Mouse (Mus musculus) limb, embryonic 12.5 days (tissue): Measurements from ENCODE around the gene Rtn4rl1. TPM values are rescaled to one million over a fixed set of nuclear protein-coding genes. Genes with fewer than 3 reads are reported as not detected.
"Not testable (repeated sequence)": the region's sequence is repeated elsewhere in the genome, so short reads cannot be mapped to it uniquely, and the experiment has no call there.

Experiments
- ATAC-seq: fragments of 200-750 bp; cut with Nextera tagmentation; 2 replicates; pipeline ENCODE4 v1.8.0; 2017; ENCODE audit warnings: low read depth, moderate TSS enrichment; ENCODE audit not compliant: insufficient number of reproducible peaks, insufficient read depth, low FRiP score, low TSS enrichment
- H3K27ac ChIP-seq: fragments of 300-500 bp; sonication (generic); 2 replicates; pipeline ENCODE4 v1.5.1; 2016; ENCODE audit warnings: mild to moderate bottlenecking, moderate library complexity
- H3K27me3 ChIP-seq: fragments of 300-500 bp; sonication (generic); 2 replicates; pipeline ENCODE4 v1.6.1; 2016; ENCODE audit warnings: mild to moderate bottlenecking, moderate library complexity
- H3K36me3 ChIP-seq: fragments of 300-500 bp; sonication (generic); 2 replicates; pipeline ENCODE4 v1.6.1; 2016; ENCODE audit warnings: mild to moderate bottlenecking, moderate library complexity
- H3K4me1 ChIP-seq: fragments of 300-500 bp; sonication (generic); replicated peaks from 2 replicates; pipeline ENCODE4 v1.6.1; 2016
- H3K4me2 ChIP-seq: fragments of 300-500 bp; sonication (generic); 2 replicates; pipeline ENCODE4 v1.6.1; 2016; ENCODE audit warnings: mild to moderate bottlenecking, moderate library complexity
- H3K4me3 ChIP-seq: fragments of 300-500 bp; sonication (generic); replicated peaks from 2 replicates; pipeline ENCODE4 v1.5.1; 2016; ENCODE audit warnings: mild to moderate bottlenecking
- H3K9ac ChIP-seq: fragments of 300-500 bp; sonication (generic); replicated peaks from 2 replicates; pipeline ENCODE4 v1.6.1; 2016; ENCODE audit warnings: mild to moderate bottlenecking, moderate library complexity
- H3K9me3 ChIP-seq: fragments of 300-500 bp; sonication (generic); 2 replicates; pipeline ENCODE4 v1.6.1; 2016; ENCODE audit warnings: mild to moderate bottlenecking, moderate library complexity
- WGBS: fragments of 180-500 bp; shearing (Covaris S2); methylation state at CpG from one replicate; pipeline ENCODE4 v1.1.7; 2016; 5-methylcytosine and 5-hydroxymethylcytosine counted together
- polyA plus RNA-seq: library from polyadenylated mRNA; unstranded; fragments of >200 nt; fragmentation: Nextera tagmentation; extraction: Ambion mirVana; gene quantifications from 2 replicates; pipeline ENCODE4 v1.2.1, GENCODE M21; 2016

The Rtn4rl1 gene
- polyA plus RNA-seq, 1 experiment from 2014 or later = 1.5 TPM

DNA sequence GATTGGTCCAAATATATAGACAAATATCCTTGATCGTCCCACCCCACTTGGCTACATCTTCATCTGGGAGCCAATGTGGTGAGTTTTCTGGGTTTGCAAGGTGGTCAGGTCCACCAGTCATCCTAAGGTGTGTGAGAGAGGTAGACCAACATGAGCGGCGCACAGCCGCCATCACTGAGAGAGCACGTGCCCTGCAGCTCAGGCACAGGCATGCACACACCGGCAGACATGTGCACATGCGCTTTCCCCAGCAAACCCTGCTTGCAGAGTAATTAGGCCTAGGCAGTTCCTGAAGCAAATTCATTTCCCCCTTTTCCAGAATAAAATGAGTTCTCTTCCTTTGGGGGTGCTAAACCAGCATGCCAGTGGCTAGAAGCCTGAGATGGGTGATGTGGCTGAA lies 98.7 kb downstream of the Rtn4rl1 start:
- no peak overlapping the region for H3K4me3 ChIP-seq
- no peaks in the 10 kb centered on the region for H3K9me3 ChIP-seq
- no peak overlapping the region for H3K27ac ChIP-seq
- no peaks in the 10 kb centered on the region for H3K36me3 ChIP-seq
- WGBS = 79% methylated on average over 7 of the region's 7 CpGs
- peaks cover 18% of the 10 kb centered on the region for H3K4me1 ChIP-seq
- ATAC-seq = no peak
- H3K27me3 ChIP-seq = peaks cover 39% of the 10 kb centered on the region
- no peak overlapping the region for H3K9ac ChIP-seq
- no peak overlapping the region for H3K4me2 ChIP-seq

DNA sequence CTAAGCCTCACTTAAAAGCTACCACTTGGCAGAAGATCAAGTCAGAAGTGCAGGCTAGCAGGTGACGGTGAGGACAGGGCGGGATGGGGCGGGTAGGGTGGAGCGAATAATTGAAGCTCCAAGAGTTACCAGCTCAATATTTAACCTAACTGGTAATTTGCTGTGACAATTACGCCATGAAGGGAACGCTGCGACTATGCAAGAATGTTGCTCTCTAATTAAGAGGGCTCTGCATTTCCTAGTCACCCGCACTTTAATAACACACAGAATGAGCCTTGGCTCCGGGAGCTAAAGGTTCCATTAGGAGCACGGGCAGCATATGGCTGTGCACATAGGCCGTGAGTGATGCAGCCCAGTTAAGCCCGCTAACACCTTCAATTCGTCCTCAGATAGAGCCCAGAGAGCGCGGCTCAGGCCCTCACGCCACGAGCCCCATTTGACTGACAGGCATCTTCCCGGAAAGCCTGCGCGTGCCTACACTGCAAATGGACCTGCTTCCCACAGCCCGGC lies 100.3 kb downstream of the Rtn4rl1 start:
- Histone ChIP-seq H3K4me3 (no peak overlapping the region), H3K36me3 (no peaks in the 10 kb centered on the region), H3K27me3 (peaks cover 39% of the 10 kb centered on the region), H3K9me3 (no peaks in the 10 kb centered on the region), H3K27ac (no peak overlapping the region), H3K9ac (no peak overlapping the region), H3K4me2 (no peak overlapping the region; the same call in 1 of the 2 replicates), H3K4me1 (peaks cover 26% of the 10 kb centered on the region)
- ATAC-seq = no peak
- 35% methylated on average over 21 of the region's 21 CpGs for WGBS

DNA sequence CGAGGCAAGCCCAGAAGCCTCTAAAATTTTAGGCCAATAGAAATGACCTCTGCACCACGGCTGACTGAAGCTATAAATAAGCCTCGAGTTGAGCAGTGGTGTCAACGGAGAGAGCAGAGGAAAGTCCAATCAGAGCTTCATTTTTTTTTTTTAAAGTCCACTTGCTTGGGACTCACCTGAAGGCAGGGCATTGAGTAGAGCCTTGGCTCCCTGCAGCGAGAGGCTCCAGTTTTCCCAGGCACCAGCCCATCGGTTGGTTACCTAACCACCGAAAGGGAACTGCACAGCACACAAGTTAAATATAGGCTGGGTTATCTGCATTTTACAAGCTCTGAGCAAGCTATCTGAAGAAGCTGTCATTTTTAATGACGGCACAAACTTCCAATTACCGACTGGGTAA lies 101.3 kb downstream of the Rtn4rl1 start:
- ATAC-seq = no peak
- H3K4me2 ChIP-seq = no peak overlapping the region
- no peak overlapping the region for H3K27ac ChIP-seq
- H3K36me3 ChIP-seq = peaks cover 7% of the 10 kb centered on the region
- H3K4me3 ChIP-seq = no peak overlapping the region
- 56% methylated on average over 9 of the region's 9 CpGs for WGBS
- H3K9me3 ChIP-seq = no peaks in the 10 kb centered on the region
- no peak overlapping the region for H3K9ac ChIP-seq
- H3K27me3 ChIP-seq = peaks cover 39% of the 10 kb centered on the region
- H3K4me1 ChIP-seq = peaks cover 26% of the 10 kb centered on the region

DNA sequence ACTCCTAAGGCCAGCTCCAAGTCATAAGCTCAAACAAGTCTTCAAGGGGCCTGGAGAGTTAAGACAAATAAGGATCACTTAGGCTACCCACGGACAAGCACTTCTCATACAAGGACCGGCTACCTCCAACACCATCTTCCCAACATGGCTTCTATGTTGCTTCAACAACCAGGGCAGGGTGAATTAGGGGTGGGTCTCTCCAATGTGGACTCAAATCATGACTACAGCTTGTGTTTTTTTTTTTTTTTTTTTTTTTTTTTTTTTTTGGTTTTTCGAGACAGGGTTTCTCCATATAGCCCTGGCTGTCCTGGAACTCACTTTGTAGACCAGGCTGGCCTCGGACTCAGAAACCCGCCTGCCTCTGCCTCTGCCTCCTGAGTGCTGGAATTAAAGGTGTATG lies 102.0 kb downstream of the Rtn4rl1 start:
- Histone ChIP-seq H3K4me1 (peaks cover 26% of the 10 kb centered on the region), H3K36me3 (peaks cover 14% of the 10 kb centered on the region), H3K27me3 (peaks cover 39% of the 10 kb centered on the region)
- not testable (repeated sequence) for H3K4me2 ChIP-seq, H3K9me3 ChIP-seq, ATAC-seq, H3K27ac ChIP-seq, H3K9ac ChIP-seq, H3K4me3 ChIP-seq
- 95% methylated on average over 4 of the region's 5 CpGs for WGBS

DNA sequence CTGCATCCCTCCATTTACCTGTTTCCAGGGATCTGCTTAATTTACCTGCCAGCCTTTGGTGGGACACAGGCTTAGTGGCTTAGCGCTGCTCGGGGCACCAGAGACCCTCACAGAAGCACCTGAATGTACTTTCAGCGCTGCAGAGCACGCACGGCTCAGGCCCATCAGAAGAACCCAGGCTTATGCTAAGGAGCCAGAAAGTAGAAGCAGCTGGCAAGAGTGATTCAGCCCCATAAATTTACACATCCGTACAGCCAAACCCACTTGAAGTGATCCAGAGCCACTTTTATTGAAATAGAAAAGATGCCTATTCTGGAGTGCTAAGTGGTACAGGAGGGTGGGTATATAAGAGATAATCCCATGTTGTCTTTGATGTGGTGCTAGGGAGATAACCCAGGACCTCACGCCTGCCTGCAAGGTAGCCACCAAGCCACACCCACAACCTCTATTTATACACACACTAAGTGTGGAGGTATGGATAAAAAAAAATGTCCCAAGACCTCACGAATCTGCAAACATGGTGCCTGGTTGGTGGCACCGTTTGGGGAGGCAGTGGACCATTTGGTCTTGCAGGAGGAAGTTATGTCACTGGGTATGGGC lies 102.9 kb downstream of the Rtn4rl1 start:
- H3K27me3 ChIP-seq = peaks cover 33% of the 10 kb centered on the region
- peaks cover 23% of the 10 kb centered on the region for H3K36me3 ChIP-seq
- peaks cover 21% of the 10 kb centered on the region for H3K4me1 ChIP-seq
- H3K9me3 ChIP-seq = no peaks in the 10 kb centered on the region
- no peak overlapping the region for H3K27ac ChIP-seq
- no peak overlapping the region for H3K4me2 ChIP-seq
- no peak overlapping the region for H3K9ac ChIP-seq
- H3K4me3 ChIP-seq = no peak overlapping the region
- no peak for ATAC-seq
- WGBS = 66% methylated on average over 9 of the region's 9 CpGs

DNA sequence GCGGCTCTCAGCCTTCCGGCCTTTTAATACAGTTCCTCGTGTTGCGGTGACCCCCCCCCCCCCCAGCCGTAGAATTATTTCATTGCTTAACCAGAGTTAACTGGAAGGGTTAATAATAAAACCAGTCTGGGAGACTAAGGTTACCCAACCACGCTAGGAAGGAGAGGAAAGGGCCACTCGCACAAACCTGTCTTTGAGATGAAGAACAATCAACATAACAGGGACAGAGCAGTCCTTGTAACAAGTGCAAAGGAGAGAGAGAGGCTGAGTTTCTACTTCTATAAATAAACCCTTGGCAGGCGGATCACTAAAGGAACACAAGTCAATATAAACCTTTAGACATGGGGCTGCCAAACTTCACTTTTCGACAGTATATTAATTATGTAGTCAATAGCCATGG lies 104.0 kb downstream of the Rtn4rl1 start:
- Histone ChIP-seq H3K27me3 (peaks cover 22% of the 10 kb centered on the region), H3K9ac (no peak overlapping the region), H3K4me3 (no peak overlapping the region), H3K4me1 (peaks cover 21% of the 10 kb centered on the region), H3K9me3 (no peaks in the 10 kb centered on the region), H3K4me2 (no peak overlapping the region), H3K27ac (no peak overlapping the region), H3K36me3 (peaks cover 35% of the 10 kb centered on the region)
- WGBS = 79% methylated on average over 9 of the region's 9 CpGs
- ATAC-seq = no peak

DNA sequence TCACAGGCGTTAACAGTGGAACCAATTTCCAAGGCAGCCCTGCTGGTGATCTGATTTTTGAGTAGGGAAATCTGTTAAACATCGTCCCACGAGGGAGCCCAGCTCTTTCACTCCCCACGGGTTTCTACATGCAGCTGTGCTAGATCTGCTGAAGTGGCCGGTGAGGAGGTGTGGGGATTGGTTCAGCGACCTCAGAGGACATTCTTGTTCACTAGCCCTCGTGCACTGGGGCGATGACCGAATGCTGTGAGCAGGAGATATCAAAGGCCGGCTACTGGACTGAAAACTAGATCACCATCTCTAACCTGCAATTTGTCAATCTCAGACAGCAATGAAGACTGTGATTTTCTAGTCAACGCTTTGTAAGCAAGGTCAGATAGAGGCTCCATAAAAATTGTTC lies 104.9 kb downstream of the Rtn4rl1 start:
- Histone ChIP-seq H3K4me1 (peaks cover 21% of the 10 kb centered on the region), H3K9ac (no peak overlapping the region), H3K4me3 (no peak overlapping the region), H3K27me3 (peaks cover 13% of the 10 kb centered on the region), H3K27ac (no peak overlapping the region), H3K9me3 (no peaks in the 10 kb centered on the region), H3K4me2 (no peak overlapping the region), H3K36me3 (peaks cover 43% of the 10 kb centered on the region)
- ATAC-seq = no peak
- WGBS = 55% methylated on average over 11 of the region's 11 CpGs

DNA sequence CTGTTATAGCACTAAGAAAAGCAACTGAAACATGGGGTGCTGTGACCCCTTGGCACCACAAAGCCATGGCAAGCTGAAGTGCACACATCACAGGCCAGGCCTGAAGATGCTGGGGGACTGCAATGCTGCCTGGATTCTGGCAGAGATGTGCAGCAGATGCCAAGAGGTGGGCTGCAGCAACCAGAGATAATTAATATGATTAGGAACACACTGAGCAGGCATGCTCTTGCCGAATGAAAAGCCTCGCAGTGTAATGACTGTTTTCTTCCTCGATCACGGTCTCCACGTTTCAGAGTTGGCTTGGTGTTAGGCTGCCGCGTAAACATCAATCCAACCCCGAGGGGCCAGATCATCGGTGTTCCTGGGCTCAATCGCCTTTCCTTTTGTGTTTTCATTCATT lies 106.2 kb downstream of the Rtn4rl1 start:
- no peaks in the 10 kb centered on the region for H3K9me3 ChIP-seq
- WGBS = 84% methylated on average over 10 of the region's 10 CpGs
- no peak for ATAC-seq
- no peak overlapping the region for H3K27ac ChIP-seq
- H3K4me3 ChIP-seq = no peak overlapping the region
- H3K4me2 ChIP-seq = no peak overlapping the region
- peaks cover 2% of the 10 kb centered on the region; the same call in 1 of the 2 replicates for H3K27me3 ChIP-seq
- H3K36me3 ChIP-seq = peaks cover 47% of the 10 kb centered on the region
- H3K9ac ChIP-seq = no peak overlapping the region
- peaks cover 9% of the 10 kb centered on the region for H3K4me1 ChIP-seq

DNA sequence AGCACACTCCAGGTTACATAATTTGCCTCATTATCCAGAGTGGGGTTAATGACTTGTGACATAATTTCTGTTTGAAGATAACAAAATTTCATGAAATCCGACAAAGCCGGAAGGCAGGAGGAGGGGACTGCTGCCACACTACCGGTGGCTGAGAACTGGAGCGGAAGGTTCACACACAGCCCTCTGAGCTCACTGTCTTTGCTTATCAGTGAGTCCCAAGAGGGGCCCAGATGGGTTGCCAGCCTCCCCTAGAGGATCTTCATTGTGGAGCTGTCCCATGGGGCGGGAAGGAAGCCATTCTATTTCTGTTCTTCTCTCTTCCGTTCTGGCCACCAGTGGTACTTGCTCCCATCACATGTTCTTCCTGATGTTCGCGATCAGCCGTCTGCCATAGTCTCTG lies 107.4 kb downstream of the Rtn4rl1 start:
- Histone ChIP-seq H3K4me2 (no peak overlapping the region), H3K9ac (no peak overlapping the region), H3K4me1 (peaks cover 9% of the 10 kb centered on the region), H3K27ac (no peak overlapping the region), H3K9me3 (no peaks in the 10 kb centered on the region), H3K27me3 (no peaks in the 10 kb centered on the region), H3K4me3 (no peak overlapping the region), H3K36me3 (peaks cover 59% of the 10 kb centered on the region)
- WGBS = 88% methylated on average over 9 of the region's 9 CpGs
- no peak for ATAC-seq

DNA sequence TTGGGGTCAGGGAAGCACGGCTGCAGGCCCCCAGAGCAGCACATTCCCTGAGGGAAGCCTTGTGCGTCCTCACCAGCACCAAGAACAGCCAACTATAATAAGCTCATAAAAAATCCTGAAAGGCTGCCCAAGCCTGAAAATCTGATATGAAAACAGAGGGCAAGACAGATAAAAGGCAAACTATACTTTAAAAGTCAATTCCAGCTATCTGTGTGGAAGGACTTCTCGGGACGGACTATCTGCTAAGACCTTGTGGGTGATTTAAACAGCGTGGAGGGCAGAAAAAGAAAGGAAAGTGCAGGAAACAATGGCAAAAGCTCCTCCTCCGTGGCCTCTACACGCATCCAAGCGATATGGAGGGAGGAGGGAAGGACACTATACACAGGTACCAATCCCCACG lies 111.2 kb downstream of the Rtn4rl1 start:
- H3K27me3 ChIP-seq = no peaks in the 10 kb centered on the region
- 83% methylated on average over 9 of the region's 9 CpGs for WGBS
- peaks cover 89% of the 10 kb centered on the region for H3K36me3 ChIP-seq
- H3K9me3 ChIP-seq = no peaks in the 10 kb centered on the region
- no peak overlapping the region for H3K27ac ChIP-seq
- H3K4me3 ChIP-seq = no peak overlapping the region
- H3K4me1 ChIP-seq = no peaks in the 10 kb centered on the region
- no peak overlapping the region for H3K4me2 ChIP-seq
- ATAC-seq = no peak
- no peak overlapping the region for H3K9ac ChIP-seq

DNA sequence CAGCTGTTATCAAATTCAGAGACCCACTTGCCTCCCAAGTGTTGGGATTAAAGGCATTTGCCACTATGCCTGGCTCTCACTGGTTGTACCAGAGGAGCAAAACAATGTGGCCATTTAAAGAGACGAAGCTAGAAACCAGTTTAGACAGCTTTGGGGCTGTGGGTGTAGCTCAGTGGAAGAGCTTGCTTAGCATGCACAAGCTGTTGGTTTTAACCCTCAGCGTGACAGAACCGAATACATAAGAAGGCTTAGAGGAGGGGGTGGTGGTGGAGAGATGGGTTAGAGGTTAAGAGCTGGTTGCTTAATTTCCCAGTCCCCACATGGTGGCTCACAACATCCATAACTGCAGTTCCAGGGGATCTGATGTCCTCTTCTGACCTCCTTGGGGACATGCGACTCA lies 115.1 kb downstream of the Rtn4rl1 start:
- H3K27me3 ChIP-seq = no peaks in the 10 kb centered on the region
- ATAC-seq = no peak
- peaks cover 89% of the 10 kb centered on the region for H3K36me3 ChIP-seq
- no peaks in the 10 kb centered on the region for H3K4me1 ChIP-seq
- H3K9me3 ChIP-seq = no peaks in the 10 kb centered on the region
- no peak overlapping the region for H3K4me3 ChIP-seq
- no peak overlapping the region for H3K4me2 ChIP-seq
- H3K9ac ChIP-seq = no peak overlapping the region
- 92% methylated on average over 4 of the region's 4 CpGs for WGBS
- no peak overlapping the region for H3K27ac ChIP-seq

DNA sequence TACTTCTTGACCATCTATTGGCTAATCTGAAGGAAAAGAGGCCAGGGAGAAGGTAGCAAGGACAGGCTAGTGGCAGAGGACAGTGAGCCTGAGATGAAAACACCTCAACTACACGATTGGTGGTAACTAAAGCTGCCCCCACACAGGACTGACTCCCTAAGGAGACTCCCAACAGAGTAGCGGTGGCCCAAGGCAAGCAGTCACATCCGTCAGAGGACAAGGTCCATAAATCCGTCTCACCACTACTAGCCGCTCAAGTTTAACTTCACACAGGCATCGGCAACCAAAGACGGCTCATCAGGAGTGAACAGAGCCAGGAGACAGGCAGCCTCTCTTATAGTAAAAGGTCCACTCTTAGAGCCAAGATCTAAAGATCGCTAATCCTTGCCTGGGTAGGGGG lies 117.2 kb downstream of the Rtn4rl1 start:
- ATAC-seq = no peak
- Histone ChIP-seq H3K27ac (no peak overlapping the region), H3K9me3 (no peaks in the 10 kb centered on the region), H3K4me3 (no peak overlapping the region), H3K4me2 (no peak overlapping the region), H3K4me1 (no peaks in the 10 kb centered on the region), H3K27me3 (no peaks in the 10 kb centered on the region), H3K36me3 (peaks cover 93% of the 10 kb centered on the region), H3K9ac (no peak overlapping the region)
- WGBS = 74% methylated on average over 8 of the region's 8 CpGs
